Mouse (Mus musculus) Patski (cell line): ENCODE results near the gene Pde10a. TPM values are rescaled to one million over a fixed set of nuclear protein-coding genes. Genes with fewer than 3 reads are reported as not detected.

ENCODE experiments used
- ATAC-seq: fragments of 100-300 bp; one replicate; pipeline ENCODE4 v1.8.0; 2021
- CTCF ChIA-PET: fragments of 350-600 bp; sonication (Branson Sonifier 250); formaldehyde crosslinking; loops from one replicate; lab custom pipeline; 2022; ENCODE audit warnings: inconsistent platforms; lab: Charles Lee
- POLR2A ChIA-PET: fragments of 350-600 bp; sonication (Branson Sonifier 250); formaldehyde crosslinking; loops from one replicate; lab custom pipeline; 2022; ENCODE audit warnings: antibody characterized with exemption, inconsistent platforms; lab: Charles Lee
- DNase-seq: peaks from one replicate; pipeline ENCODE4 v3.0.0-alpha.2; 2011; ENCODE audit warnings: low read depth, low spot score
- H3K27me3 ChIP-seq: fragments of 371-371 bp; one replicate; pipeline ENCODE4 v1.5.1; 2021
- CTCF ChIP-seq: fragments of 100-300 bp; IDR thresholded peaks from one replicate; pipeline ENCODE4 v1.5.1; 2021
- in situ Hi-C: fragments of 300-500 bp; cut with MboI; formaldehyde crosslinking; loops from 3 replicates; pipeline ENCODE4 v1.11.1; 2018; ENCODE audit warnings: low pct_unique_long_range_greater_than_20kb, mixed read lengths
- polyA plus RNA-seq: library from polyadenylated mRNA; unstranded; gene quantifications from one replicate; pipeline ENCODE4 v1.2.3, GENCODE M21; 2021

Pde10a gene
- polyA plus RNA-seq, 1 experiment from 2014 or later = 7.7 TPM

DNA sequence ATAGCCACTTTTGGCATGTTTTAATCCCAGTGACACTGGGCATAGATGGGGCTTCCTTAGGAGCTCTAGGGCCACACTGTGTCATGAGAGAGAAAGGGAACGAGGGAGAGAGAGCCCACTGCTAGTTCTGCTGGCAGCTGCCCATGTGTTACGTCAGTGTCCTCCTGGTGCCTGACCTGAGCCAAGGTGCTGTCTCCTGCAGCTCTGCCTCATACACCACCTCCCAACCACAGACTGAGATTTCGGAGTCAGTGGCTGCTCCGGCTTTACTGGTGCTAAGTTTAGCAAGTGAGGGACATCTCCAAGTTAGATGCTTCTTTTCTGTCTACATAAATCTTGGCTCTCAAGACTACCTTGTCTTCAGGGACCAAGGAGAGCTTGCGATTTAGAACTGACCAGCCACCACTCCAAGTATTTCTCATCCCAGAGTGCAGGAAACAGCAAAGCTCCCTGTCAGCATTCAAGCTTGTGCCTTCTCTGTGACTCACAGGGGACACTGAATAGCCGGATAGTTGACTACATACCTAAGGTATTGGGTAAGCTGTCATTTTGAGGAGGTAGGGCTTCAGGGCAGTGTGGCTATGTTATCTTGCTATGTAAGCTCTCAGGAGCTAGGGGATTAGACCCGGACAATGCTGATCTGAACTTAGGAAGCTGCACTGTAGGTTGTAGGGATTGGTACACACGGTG lies 27.3 kb downstream of the Pde10a start:
- no peak for DNase-seq
- ChIA-PET CTCF (no interaction called here), POLR2A (no interaction called here)
- no peaks in the 10 kb centered on the region for H3K27me3 ChIP-seq
- in situ Hi-C loops = no loop called here
- ATAC-seq = peak; percentile 86
- TF ChIP-seq CTCF = no peak

DNA sequence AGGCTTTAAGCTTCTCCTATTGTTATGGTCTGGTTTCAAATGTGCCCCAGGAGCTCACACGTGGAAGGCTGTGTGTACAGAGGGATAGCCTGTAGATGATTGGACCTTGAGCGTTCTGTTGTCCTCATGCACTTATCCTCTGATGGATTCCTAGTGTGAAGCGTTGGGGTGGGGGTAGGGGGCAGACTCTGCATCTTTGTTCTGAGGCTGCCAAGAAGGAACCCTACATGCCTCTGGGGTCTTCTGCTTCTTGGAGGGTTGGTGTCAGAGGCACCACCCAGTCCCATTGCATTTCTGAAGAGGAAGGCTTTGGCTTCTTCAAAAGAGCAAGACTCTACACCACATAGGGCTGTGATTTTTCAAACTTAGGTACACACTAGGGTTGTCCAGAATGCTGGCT lies 28.4 kb downstream of the Pde10a start:
- in situ Hi-C loops = no loop called here
- ATAC-seq (no peak), DNase-seq (no peak)
- TF ChIP-seq CTCF = no peak
- H3K27me3 ChIP-seq = no peaks in the 10 kb centered on the region
- CTCF ChIA-PET = no interaction called here
- POLR2A ChIA-PET = no interaction called here

DNA sequence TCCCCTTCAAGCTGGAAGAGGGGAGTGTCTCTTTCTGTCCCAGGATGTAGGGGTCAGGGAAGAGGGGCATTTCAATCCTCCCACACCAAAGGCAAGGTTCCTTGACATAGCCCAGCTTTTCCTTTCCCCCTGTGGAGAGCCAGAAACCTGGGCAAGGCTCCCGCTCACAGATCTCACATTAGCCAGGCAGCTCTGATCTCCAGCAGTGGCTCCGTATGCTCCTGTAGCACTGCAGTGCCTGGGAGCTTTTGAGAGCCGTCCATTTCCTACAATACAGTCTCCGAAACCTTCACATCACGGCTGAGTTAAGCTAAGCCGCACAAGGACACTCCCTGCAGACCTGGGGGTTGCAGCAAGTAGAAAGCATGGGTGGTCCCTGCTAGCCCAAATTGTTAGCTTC lies 29.0 kb downstream of the Pde10a start:
- no peak for ATAC-seq
- TF ChIP-seq CTCF = no peak
- no peak for DNase-seq
- H3K27me3 ChIP-seq = no peaks in the 10 kb centered on the region
- in situ Hi-C loops = no loop called here
- CTCF ChIA-PET = interaction anchor here (0.9 kb wide), 1 partner anchor 12 kb away, joined by 3 read pairs; the partner anchor contains the start of gene Gm17087
- POLR2A ChIA-PET = no interaction called here

DNA sequence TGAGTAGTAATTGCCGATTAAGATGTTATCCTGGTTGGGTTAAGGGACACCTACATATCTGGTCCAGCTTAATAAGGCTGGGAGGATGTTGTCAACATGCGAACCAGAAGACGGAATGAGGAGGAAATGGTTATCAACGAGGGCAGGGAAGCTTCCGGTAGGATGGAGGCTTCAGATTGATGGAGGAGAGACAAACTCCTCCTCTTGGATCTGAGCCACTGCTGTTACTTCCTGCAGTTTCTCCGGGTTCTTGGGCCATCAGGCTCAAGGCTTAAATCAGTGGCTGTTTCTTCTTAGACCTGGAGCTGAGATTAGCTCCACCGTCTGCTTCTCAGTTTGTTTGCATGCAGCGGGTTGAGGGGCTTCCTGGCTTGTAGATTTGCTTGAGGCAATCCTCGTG lies 30.6 kb downstream of the Pde10a start:
- in situ Hi-C loops = no loop called here
- DNase-seq = no peak
- TF ChIP-seq CTCF = no peak
- H3K27me3 ChIP-seq = peaks cover 3% of the 10 kb centered on the region
- POLR2A ChIA-PET = no interaction called here
- CTCF ChIA-PET = no interaction called here
- ATAC-seq = no peak

GRCm38 (mm10) chr17:8556223-8556622 lies 31.1 kb downstream of the Pde10a start:
- peaks cover 3% of the 10 kb centered on the region for H3K27me3 ChIP-seq
- in situ Hi-C loops = no loop called here
- ChIA-PET POLR2A (no interaction called here), CTCF (interaction anchor here (1.0 kb wide), 1 partner anchor 14 kb away, joined by 3 read pairs; no protein-coding TSS in a partner anchor)
- TF ChIP-seq CTCF = no peak
- ATAC-seq (no peak), DNase-seq (no peak)

- in situ Hi-C loops = no loop called here
- H3K27me3 ChIP-seq = peaks cover 12% of the 10 kb centered on the region
- POLR2A ChIA-PET = no interaction called here
- TF ChIP-seq CTCF = no peak
- DNase-seq = no peak
- CTCF ChIA-PET = no interaction called here
- no peak for ATAC-seq
Measured at GRCm38 (mm10) chr17:8557926-8558325, 32.8 kb downstream of the Pde10a start.

DNA sequence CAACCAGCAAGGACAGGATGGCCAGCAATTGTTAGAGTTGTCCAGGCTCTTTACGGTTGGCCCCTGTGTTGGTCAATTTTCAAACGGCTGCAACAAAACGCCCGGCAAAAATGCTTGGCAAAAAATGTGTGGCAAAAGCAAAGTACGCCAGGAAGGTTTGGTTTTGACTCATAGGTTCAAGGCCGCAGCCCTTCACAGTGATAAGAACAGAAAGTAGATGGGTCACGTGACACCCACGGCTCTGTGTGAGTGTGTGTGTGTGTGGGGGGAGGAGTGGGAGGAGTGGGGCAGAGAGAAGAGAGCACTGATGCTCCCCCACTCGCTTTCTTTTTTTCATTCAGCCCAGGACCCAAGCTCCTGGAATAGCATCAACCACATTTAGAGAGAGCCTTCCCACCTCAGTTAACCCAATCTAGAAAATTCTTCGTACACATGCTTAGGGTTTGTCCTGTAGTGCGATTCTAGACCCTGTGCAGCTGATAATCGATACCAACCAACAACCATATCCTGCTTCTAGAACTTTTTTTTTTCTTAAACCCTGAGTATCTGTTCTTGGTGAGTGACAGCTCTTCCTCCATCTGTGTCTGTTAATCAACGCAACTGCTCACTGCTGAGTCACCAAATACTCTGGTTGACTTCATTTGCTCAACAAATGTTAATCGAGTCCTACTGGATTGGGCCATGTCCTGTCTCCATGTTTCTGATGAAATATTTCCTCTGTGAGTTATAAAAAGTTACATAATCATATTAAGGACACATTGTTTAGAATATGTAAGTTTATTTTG lies 37.1 kb downstream of the Pde10a start:
- POLR2A ChIA-PET = no interaction called here
- ATAC-seq (no peak), DNase-seq (no peak)
- CTCF ChIA-PET = interaction anchor here (1.1 kb wide), 1 partner anchor 11 kb away, joined by 3 read pairs; no protein-coding TSS in a partner anchor
- H3K27me3 ChIP-seq = peaks cover 13% of the 10 kb centered on the region
- no peak for TF ChIP-seq CTCF
- in situ Hi-C loops = no loop called here

DNA sequence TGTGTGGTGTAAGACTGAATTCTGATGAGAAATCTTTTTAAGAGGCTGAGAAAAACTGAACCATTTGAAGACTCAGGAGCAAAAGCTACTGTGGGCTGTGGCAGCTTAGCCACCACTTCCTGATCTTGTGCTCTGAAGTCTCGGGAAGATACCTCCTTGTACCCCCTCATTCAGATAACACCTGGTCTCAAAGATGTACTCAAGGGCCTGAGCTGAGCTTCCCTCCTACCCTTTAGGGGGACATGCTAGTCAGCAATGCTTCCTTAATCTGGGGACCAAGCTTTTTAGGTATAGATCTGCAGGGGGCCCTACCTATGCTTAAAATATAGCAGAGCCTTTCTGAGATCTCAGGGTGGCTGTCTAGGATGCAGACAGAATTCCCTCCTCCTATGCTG lies 37.7 kb downstream of the Pde10a start:
- CTCF ChIA-PET = interaction anchor here (1.1 kb wide), 1 partner anchor 11 kb away, joined by 3 read pairs; no protein-coding TSS in a partner anchor
- no peak for TF ChIP-seq CTCF
- in situ Hi-C loops = no loop called here

DNA sequence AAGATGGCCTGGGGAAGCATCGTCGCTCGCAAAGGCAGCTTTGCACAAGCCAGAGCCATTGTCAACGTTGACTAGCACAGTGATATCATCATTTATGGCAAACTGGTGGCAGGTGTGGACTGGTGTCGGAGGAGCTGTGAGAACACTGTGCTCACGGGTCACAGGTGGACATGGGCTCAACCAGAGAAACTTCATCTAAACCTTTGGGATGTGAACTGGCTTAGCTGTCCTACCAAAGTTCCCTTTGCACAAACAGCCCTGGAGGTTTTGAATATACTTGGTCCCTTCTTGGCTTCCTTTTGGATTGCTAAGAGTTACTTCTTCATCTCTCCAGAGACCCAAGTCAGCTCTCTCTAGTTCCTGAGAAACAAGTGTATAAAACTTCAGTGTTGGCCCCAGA lies 41.7 kb downstream of the Pde10a start, which contains the start of gene Gm17087:
Gene Gm17087 (minus strand): TSS at position 101 of the 400 bp plus-strand sequence.
- ChIA-PET POLR2A (no interaction called here), CTCF (interaction anchor here (1.2 kb wide), 1 partner anchor 12 kb away, joined by 3 read pairs; no protein-coding TSS in a partner anchor)
- H3K27me3 ChIP-seq = peaks cover 4% of the 10 kb centered on the region
- ATAC-seq (no peak), DNase-seq (no peak)
- in situ Hi-C loops = no loop called here
- no peak for TF ChIP-seq CTCF

More for the DNA sequence above, 37.7 kb downstream of the Pde10a start:
- DNase-seq (no peak), ATAC-seq (no peak)
- POLR2A ChIA-PET = no interaction called here
- H3K27me3 ChIP-seq = peaks cover 13% of the 10 kb centered on the region

DNA sequence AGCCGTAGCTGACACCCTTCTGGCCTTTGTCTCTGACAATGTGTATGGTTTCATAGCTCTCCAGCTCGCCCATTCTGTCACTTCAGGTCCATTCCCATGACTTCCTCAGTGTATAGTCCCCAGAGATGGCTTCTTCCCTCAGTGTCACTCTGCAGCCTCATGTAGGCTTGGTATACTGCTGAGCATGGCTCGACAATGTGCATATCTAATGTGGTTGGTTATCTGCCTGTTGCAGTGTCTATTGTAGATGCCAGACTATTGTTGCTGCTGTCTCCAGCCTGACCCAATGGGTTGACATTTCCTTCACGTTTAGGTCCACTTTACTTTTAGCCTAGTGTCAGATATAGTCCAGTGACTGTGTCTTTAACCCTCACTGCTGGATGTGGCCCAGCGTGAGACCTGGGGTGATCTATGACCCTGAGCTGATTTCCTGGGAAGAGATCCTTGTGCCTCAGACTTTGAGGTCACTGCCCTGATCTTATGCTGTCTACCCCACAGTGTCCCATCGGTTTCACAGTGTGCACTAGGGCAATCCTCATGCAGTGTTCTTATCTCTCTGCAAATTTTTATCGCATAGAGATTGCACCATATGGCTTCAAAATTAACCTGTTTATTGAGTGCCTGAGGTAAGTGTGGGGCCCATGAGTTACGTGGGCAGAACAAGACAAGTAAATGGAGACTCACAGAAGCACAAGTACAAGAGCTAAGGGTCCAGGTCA lies 48.5 kb downstream of the Pde10a start:
- in situ Hi-C loops = no loop called here
- no peaks in the 10 kb centered on the region for H3K27me3 ChIP-seq
- TF ChIP-seq CTCF = no peak
- DNase-seq = no peak
- POLR2A ChIA-PET = no interaction called here
- CTCF ChIA-PET = interaction anchor here (1.0 kb wide), 1 partner anchor 11 kb away, joined by 3 read pairs; no protein-coding TSS in a partner anchor
- no peak for ATAC-seq
